Mouse (Mus musculus) limb, embryonic 10.5 days (tissue): ENCODE data around the gene Ppp2r5e. TPM values are rescaled to one million over a fixed set of nuclear protein-coding genes. Genes with fewer than 3 reads are reported as not detected.

Source experiments
- DNase-seq: peaks from one replicate; pipeline ENCODE4 v3.0.0-alpha.2; 2017; ENCODE audit warnings: low spot score
- H3K27ac ChIP-seq: fragments of 300-500 bp; sonication (generic); 2 replicates; pipeline ENCODE4 v1.5.1; 2016; ENCODE audit warnings: mild to moderate bottlenecking
- H3K27me3 ChIP-seq: fragments of 300-500 bp; sonication (generic); 2 replicates; pipeline ENCODE4 v1.6.1; 2016; ENCODE audit warnings: low read depth, mild to moderate bottlenecking; ENCODE audit not compliant: poor library complexity, severe bottlenecking
- H3K36me3 ChIP-seq: fragments of 300-500 bp; sonication (generic); 2 replicates; pipeline ENCODE4 v1.6.1; 2016; ENCODE audit warnings: mild to moderate bottlenecking, moderate library complexity
- H3K4me1 ChIP-seq: fragments of 300-500 bp; sonication (generic); 2 replicates; pipeline ENCODE4 v1.6.1; 2016
- H3K4me3 ChIP-seq: fragments of 300-500 bp; sonication (generic); 2 replicates; pipeline ENCODE4 v1.5.1; 2016; ENCODE audit warnings: mild to moderate bottlenecking, moderate library complexity
- H3K9me3 ChIP-seq: fragments of 300-500 bp; sonication (generic); replicated peaks from 2 replicates; pipeline ENCODE4 v1.6.1; 2016; ENCODE audit warnings: mild to moderate bottlenecking
- WGBS: fragments of 180-500 bp; shearing (Covaris S2); methylation state at CpG from one replicate; pipeline ENCODE4 v1.1.7; 2016; 5-methylcytosine and 5-hydroxymethylcytosine counted together
- polyA plus RNA-seq: library from polyadenylated mRNA; unstranded; fragments of >200 nt; fragmentation: Nextera tagmentation; extraction: Ambion mirVana; gene quantifications from 2 replicates; pipeline ENCODE4 v1.2.1, GENCODE M21; 2016

The Ppp2r5e gene
- polyA plus RNA-seq, 1 experiment from 2014 or later, result 12.7 TPM

- no peak overlapping the region for H3K4me3 ChIP-seq
- 97% methylated on average over 1 of the region's 1 CpGs for WGBS
- H3K9me3 ChIP-seq, result no peaks in the 10 kb centered on the region
- DNase-seq, result no peak
- H3K27me3 ChIP-seq, result no peaks in the 10 kb centered on the region
- H3K27ac ChIP-seq, result no peak overlapping the region
- no peaks in the 10 kb centered on the region for H3K4me1 ChIP-seq
- H3K36me3 ChIP-seq, result no peaks in the 10 kb centered on the region
Observed at GRCm38 (mm10) chr12:75429685-75430396, 166.2 kb downstream of the Ppp2r5e start.

GRCm38 (mm10) chr12:75428719-75429118 lies 167.3 kb downstream of the Ppp2r5e start:
- DNase-seq, result no peak
- Histone ChIP-seq H3K27ac (no peak overlapping the region), H3K4me3 (no peak overlapping the region), H3K9me3 (no peaks in the 10 kb centered on the region), H3K36me3 (no peaks in the 10 kb centered on the region), H3K4me1 (no peaks in the 10 kb centered on the region), H3K27me3 (no peaks in the 10 kb centered on the region)
- WGBS, result 81% methylated on average over 6 of the region's 6 CpGs

GRCm38 (mm10) chr12:75425882-75426281 lies 170.2 kb downstream of the Ppp2r5e start:
- Histone ChIP-seq H3K9me3 (no peaks in the 10 kb centered on the region), H3K27ac (no peak overlapping the region), H3K4me3 (no peak overlapping the region), H3K36me3 (no peaks in the 10 kb centered on the region), H3K27me3 (no peaks in the 10 kb centered on the region), H3K4me1 (no peaks in the 10 kb centered on the region)
- no peak for DNase-seq
- 88% methylated on average over 7 of the region's 7 CpGs for WGBS

GRCm38 (mm10) chr12:75424817-75425216 lies 171.2 kb downstream of the Ppp2r5e start:
- Histone ChIP-seq H3K4me3 (no peak overlapping the region), H3K9me3 (no peaks in the 10 kb centered on the region), H3K27ac (no peak overlapping the region), H3K36me3 (no peaks in the 10 kb centered on the region), H3K4me1 (no peaks in the 10 kb centered on the region), H3K27me3 (no peaks in the 10 kb centered on the region)
- no peak for DNase-seq
- 82% methylated on average over 4 of the region's 4 CpGs for WGBS

- H3K27me3 ChIP-seq, result no peaks in the 10 kb centered on the region
Observed at GRCm38 (mm10) chr12:75424359-75424758, 171.7 kb downstream of the Ppp2r5e start.

GRCm38 (mm10) chr12:75416681-75417080 lies 179.4 kb downstream of the Ppp2r5e start, which contains the start of gene Gphb5:
Gene Gphb5, minus strand, starts transcription at chr12:75416781.
- Histone ChIP-seq H3K9me3 (no peaks in the 10 kb centered on the region), H3K27me3 (no peaks in the 10 kb centered on the region), H3K4me1 (peaks cover 12% of the 10 kb centered on the region), H3K4me3 (no peak within 1 kb of the TSS), H3K27ac (no peak within 1 kb of the TSS; the same call in 1 of the 2 replicates), H3K36me3 (no peaks in the 10 kb centered on the region)
- DNase-seq, result no peak
- WGBS, result 89% methylated on average over 4 of the region's 4 CpGs

More at GRCm38 (mm10) chr12:75424359-75424758, 171.7 kb downstream of the Ppp2r5e start:
- whole genome bisulfite sequencing, result 85% methylated on average over 7 of the region's 7 CpGs
- Histone ChIP-seq H3K4me1 (no peaks in the 10 kb centered on the region), H3K36me3 (no peaks in the 10 kb centered on the region), H3K4me3 (no peak overlapping the region), H3K9me3 (no peaks in the 10 kb centered on the region), H3K27ac (no peak overlapping the region)
- DNase-seq, result no peak

- WGBS, result 79% methylated on average over 6 of the region's 6 CpGs
- no peak for DNase-seq
- H3K9me3 ChIP-seq, result no peaks in the 10 kb centered on the region
Observed at GRCm38 (mm10) chr12:75414991-75415390, 181.1 kb downstream of the Ppp2r5e start.

GRCm38 (mm10) chr12:75412964-75413363 lies 183.1 kb downstream of the Ppp2r5e start:
- H3K4me3 ChIP-seq, result no peak overlapping the region
- no peaks in the 10 kb centered on the region for H3K27me3 ChIP-seq
- peaks cover 12% of the 10 kb centered on the region for H3K4me1 ChIP-seq
- H3K36me3 ChIP-seq, result no peaks in the 10 kb centered on the region
- 83% methylated on average over 9 of the region's 9 CpGs for WGBS
- no peak overlapping the region for H3K27ac ChIP-seq
- DNase-seq, result no peak
- H3K9me3 ChIP-seq, result no peaks in the 10 kb centered on the region

More at GRCm38 (mm10) chr12:75414991-75415390, 181.1 kb downstream of the Ppp2r5e start:
- no peak overlapping the region; the same call in 1 of the 2 replicates for H3K27ac ChIP-seq
- H3K36me3 ChIP-seq, result no peaks in the 10 kb centered on the region
- H3K4me3 ChIP-seq, result no peak overlapping the region
- no peaks in the 10 kb centered on the region for H3K27me3 ChIP-seq
- H3K4me1 ChIP-seq, result peaks cover 12% of the 10 kb centered on the region

Other genes starting within 250 kb of the Ppp2r5e start
- not detected in 2 replicates for gene Gphb5, start 179.5 kb downstream of the Ppp2r5e start, polyA plus RNA-seq
- gene Wdr89, start 73.3 kb upstream of the Ppp2r5e start, polyA plus RNA-seq, result 15.2 and 17.5 TPM in 2 replicates
- 5.1 and 6.7 TPM in 2 replicates for gene Sgpp1, start 139.5 kb upstream of the Ppp2r5e start, polyA plus RNA-seq
- gene Syne2, start 221.9 kb upstream of the Ppp2r5e start, polyA plus RNA-seq, result 89.8 and 113 TPM in 2 replicates